Mouse (Mus musculus) heart, embryonic 12.5 days (tissue): ENCODE results near the gene Gnat1. TPM values are rescaled to one million over a fixed set of nuclear protein-coding genes. Genes with fewer than 3 reads are reported as not detected.

Source experiments
- ATAC-seq: fragments of 200-750 bp; cut with Nextera tagmentation; 2 replicates; pipeline ENCODE4 v1.8.0; 2017; ENCODE audit warnings: moderate TSS enrichment, moderate library complexity; ENCODE audit not compliant: insufficient number of reproducible peaks, low FRiP score
- H3K27ac ChIP-seq: fragments of 300-500 bp; sonication (generic); 2 replicates; pipeline ENCODE4 v1.5.1; 2016; ENCODE audit warnings: mild to moderate bottlenecking, moderate library complexity; ENCODE audit not compliant: poor library complexity, severe bottlenecking
- H3K27me3 ChIP-seq: fragments of 300-500 bp; sonication (generic); replicated peaks from 2 replicates; pipeline ENCODE4 v1.6.1; 2016; ENCODE audit warnings: mild to moderate bottlenecking, moderate library complexity
- H3K36me3 ChIP-seq: fragments of 300-500 bp; sonication (generic); 2 replicates; pipeline ENCODE4 v1.6.1; 2016; ENCODE audit warnings: mild to moderate bottlenecking, moderate library complexity
- H3K4me1 ChIP-seq: fragments of 300-500 bp; sonication (generic); replicated peaks from 2 replicates; pipeline ENCODE4 v1.6.1; 2016; ENCODE audit warnings: mild to moderate bottlenecking
- H3K4me2 ChIP-seq: fragments of 300-500 bp; sonication (generic); 2 replicates; pipeline ENCODE4 v1.6.1; 2016; ENCODE audit warnings: mild to moderate bottlenecking, moderate library complexity
- H3K4me3 ChIP-seq: fragments of 300-500 bp; sonication (generic); 2 replicates; pipeline ENCODE4 v1.5.1; 2016; ENCODE audit warnings: mild to moderate bottlenecking
- H3K9ac ChIP-seq: fragments of 300-500 bp; sonication (generic); 2 replicates; pipeline ENCODE4 v1.6.1; 2016; ENCODE audit warnings: mild to moderate bottlenecking, moderate library complexity
- H3K9me3 ChIP-seq: fragments of 300-500 bp; sonication (generic); replicated peaks from 2 replicates; pipeline ENCODE4 v1.6.1; 2016; ENCODE audit warnings: mild to moderate bottlenecking, moderate library complexity
- WGBS: fragments of 180-500 bp; shearing (Covaris S2); methylation state at CpG from one replicate; pipeline ENCODE4 v1.1.7; 2016; 5-methylcytosine and 5-hydroxymethylcytosine counted together
- polyA plus RNA-seq: library from polyadenylated mRNA; unstranded; fragments of >200 nt; fragmentation: Nextera tagmentation; extraction: Ambion mirVana; gene quantifications from 2 replicates; pipeline ENCODE4 v1.2.1, GENCODE M21; 2016

Gene Gnat1
- polyA plus RNA-seq, 1 experiment from 2014 or later: 0.97 TPM

DNA sequence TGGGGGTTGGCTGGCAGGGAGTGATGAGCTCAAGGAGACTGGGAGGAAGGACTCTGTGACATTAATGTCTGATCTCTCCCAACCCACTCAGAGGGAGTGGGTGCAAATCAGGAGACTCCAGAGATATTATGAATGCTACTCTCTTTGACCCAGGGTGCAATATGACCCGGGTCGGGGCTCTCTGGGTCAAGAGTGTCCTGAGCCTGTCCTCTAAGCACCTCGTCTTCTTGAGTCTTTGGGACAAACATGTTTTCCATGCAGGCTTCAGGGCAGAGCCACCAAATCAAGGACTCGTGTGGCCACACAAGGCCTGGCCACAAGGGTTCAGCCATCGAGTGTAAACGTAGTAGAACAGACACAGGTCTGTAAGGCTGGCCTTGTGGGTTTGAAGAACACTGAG is 21.4 kb downstream of the Gnat1 start:
- no peaks in the 10 kb centered on the region for H3K4me1 ChIP-seq
- 80% methylated on average over 6 of the region's 6 CpGs for whole genome bisulfite sequencing
- no peak overlapping the region for H3K9ac ChIP-seq
- H3K4me3 ChIP-seq: no peak overlapping the region
- no peaks in the 10 kb centered on the region for H3K36me3 ChIP-seq
- no peak overlapping the region for H3K4me2 ChIP-seq
- no peaks in the 10 kb centered on the region for H3K9me3 ChIP-seq
- H3K27ac ChIP-seq: no peak overlapping the region
- peaks cover 26% of the 10 kb centered on the region for H3K27me3 ChIP-seq
- no peak for ATAC-seq

GRCm38 (mm10) chr9:107657144-107657543 is 22.4 kb downstream of the Gnat1 start:
- Histone ChIP-seq H3K9me3 (no peaks in the 10 kb centered on the region), H3K27ac (no peak overlapping the region), H3K4me2 (no peak overlapping the region), H3K9ac (no peak overlapping the region), H3K4me1 (no peaks in the 10 kb centered on the region), H3K4me3 (no peak overlapping the region), H3K27me3 (peaks cover 26% of the 10 kb centered on the region), H3K36me3 (no peaks in the 10 kb centered on the region)
- WGBS: 74% methylated on average over 5 of the region's 5 CpGs
- ATAC-seq: no peak

- Histone ChIP-seq H3K27ac (no peak overlapping the region), H3K9ac (no peak overlapping the region), H3K27me3 (peaks cover 20% of the 10 kb centered on the region), H3K9me3 (no peaks in the 10 kb centered on the region), H3K4me3 (no peak overlapping the region), H3K36me3 (no peaks in the 10 kb centered on the region), H3K4me1 (peaks cover 19% of the 10 kb centered on the region), H3K4me2 (no peak overlapping the region)
- no peak for ATAC-seq
- WGBS: 72% methylated on average over 4 of the region's 4 CpGs
Measured at GRCm38 (mm10) chr9:107654585-107654984, 24.9 kb downstream of the Gnat1 start.

DNA sequence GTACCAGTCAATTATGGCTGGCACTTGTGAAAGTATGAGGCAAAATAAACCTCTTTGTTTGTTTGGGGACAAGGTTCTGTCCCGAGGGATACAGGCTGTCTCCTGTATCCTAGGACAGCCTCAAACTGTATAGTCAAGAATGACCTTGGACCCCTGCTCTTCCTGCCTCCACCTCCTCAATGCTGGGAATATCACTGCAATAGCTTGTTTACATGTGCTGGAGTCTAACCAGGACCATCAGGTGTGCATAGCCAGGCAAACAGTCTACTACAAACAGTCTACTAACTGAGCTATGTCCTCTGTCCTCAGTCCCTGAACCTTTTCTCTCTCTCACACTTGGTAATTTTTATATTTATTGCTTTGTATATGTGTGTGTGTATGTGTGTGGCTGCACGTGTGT is 26.0 kb downstream of the Gnat1 start:
- peaks cover 22% of the 10 kb centered on the region for H3K4me1 ChIP-seq
- 70% methylated on average over 2 of the region's 2 CpGs for WGBS
- ATAC-seq: no peak
- no peaks in the 10 kb centered on the region for H3K9me3 ChIP-seq
- no peak overlapping the region for H3K4me3 ChIP-seq
- H3K36me3 ChIP-seq: no peaks in the 10 kb centered on the region
- H3K27ac ChIP-seq: no peak overlapping the region
- H3K27me3 ChIP-seq: peaks cover 10% of the 10 kb centered on the region; the same call in 1 of the 2 replicates
- H3K4me2 ChIP-seq: no peak overlapping the region
- H3K9ac ChIP-seq: no peak overlapping the region

DNA sequence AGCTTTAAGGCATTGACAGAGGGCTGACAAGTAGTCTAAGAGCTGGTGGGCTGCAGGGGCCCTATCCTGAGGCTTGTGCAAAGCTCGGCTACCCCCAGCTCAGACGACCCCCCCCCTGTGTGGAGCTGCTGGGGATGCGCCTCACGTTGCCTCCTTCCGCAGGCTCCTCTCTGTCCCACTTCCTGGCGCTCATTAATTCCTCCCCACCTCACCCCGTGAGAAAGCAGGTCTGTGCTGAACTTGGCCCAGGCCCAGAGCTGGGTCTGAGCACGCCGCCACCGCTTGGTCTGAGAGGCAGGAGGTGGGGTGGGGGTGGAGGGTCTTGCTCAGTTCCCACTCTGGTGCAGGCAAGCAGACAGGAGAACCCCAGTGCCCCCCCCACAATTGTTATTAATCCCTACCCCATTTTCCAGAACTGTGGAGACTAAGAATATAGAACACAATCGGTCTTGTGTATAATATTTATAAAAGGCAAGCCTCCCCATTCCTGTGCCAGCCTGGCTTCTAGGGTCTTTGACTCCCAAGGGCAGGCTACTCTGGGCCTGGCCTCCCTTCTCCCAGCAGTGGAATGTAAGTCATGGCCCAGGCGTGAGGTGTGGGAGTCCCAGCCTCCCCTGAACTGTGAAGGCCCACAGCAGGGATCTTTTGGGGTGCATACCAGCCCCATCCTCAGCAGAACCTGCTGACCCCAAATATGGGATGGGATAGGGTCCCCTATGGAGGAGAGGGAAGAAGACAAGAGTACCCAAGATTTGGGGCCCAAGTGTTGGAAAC is 28.6 kb downstream of the Gnat1 start:
- Histone ChIP-seq H3K27ac (no peak overlapping the region), H3K9ac (no peak overlapping the region)
- no peak for ATAC-seq

GRCm38 (mm10) chr9:107650225-107650624 is 29.3 kb downstream of the Gnat1 start:
- Histone ChIP-seq H3K4me1 (peaks cover 22% of the 10 kb centered on the region), H3K27me3 (no peaks in the 10 kb centered on the region), H3K4me3 (no peak overlapping the region), H3K36me3 (no peaks in the 10 kb centered on the region), H3K4me2 (no peak overlapping the region), H3K27ac (no peak overlapping the region), H3K9ac (no peak overlapping the region), H3K9me3 (no peaks in the 10 kb centered on the region)
- 72% methylated on average over 7 of the region's 7 CpGs for WGBS
- ATAC-seq: no peak

More for the DNA sequence above, 28.6 kb downstream of the Gnat1 start:
- Histone ChIP-seq H3K27me3 (no peaks in the 10 kb centered on the region), H3K36me3 (no peaks in the 10 kb centered on the region), H3K4me3 (no peak overlapping the region), H3K4me2 (no peak overlapping the region), H3K9me3 (no peaks in the 10 kb centered on the region), H3K4me1 (peaks cover 22% of the 10 kb centered on the region)
- whole genome bisulfite sequencing: 36% methylated on average over 12 of the region's 12 CpGs

- WGBS: 37% methylated on average over 3 of the region's 3 CpGs
- H3K9ac ChIP-seq: no peak overlapping the region
- no peaks in the 10 kb centered on the region for H3K9me3 ChIP-seq
- no peak overlapping the region for H3K4me3 ChIP-seq
- no peak for ATAC-seq
- no peak overlapping the region for H3K4me2 ChIP-seq
- peaks cover 27% of the 10 kb centered on the region for H3K4me1 ChIP-seq
- H3K36me3 ChIP-seq: no peaks in the 10 kb centered on the region
- H3K27ac ChIP-seq: no peak overlapping the region
- H3K27me3 ChIP-seq: no peaks in the 10 kb centered on the region
Measured at GRCm38 (mm10) chr9:107648767-107649166, 30.7 kb downstream of the Gnat1 start.

- no peak for ATAC-seq
- no peak overlapping the region for H3K27ac ChIP-seq
- no peak overlapping the region for H3K9ac ChIP-seq
- peaks cover 27% of the 10 kb centered on the region for H3K4me1 ChIP-seq
- H3K9me3 ChIP-seq: no peaks in the 10 kb centered on the region
- H3K4me3 ChIP-seq: no peak overlapping the region
- H3K36me3 ChIP-seq: no peaks in the 10 kb centered on the region
- no peak overlapping the region for H3K4me2 ChIP-seq
- H3K27me3 ChIP-seq: no peaks in the 10 kb centered on the region
- 77% methylated on average over 6 of the region's 6 CpGs for WGBS
Measured at GRCm38 (mm10) chr9:107646975-107647374, 32.5 kb downstream of the Gnat1 start.

DNA sequence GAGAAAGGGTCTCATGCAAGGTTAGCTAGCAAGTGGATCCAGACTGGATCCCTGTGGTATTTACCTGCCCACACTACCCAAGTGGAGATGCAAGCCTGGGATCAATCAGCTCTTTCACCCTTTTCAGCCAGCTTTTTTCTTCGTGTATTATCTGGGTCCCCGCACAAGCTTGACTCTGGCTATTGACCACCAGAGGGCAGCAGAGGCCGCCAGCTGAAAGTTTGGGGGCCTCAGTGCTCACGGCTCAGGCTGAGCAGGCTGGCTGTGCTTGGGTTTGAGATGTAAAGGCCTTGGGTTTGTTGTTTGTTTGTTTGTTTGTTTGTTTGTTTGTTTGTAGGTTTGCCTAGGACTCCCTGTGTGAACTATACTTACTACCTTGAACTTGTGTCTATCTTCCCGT is 33.9 kb downstream of the Gnat1 start:
- Histone ChIP-seq H3K9me3 (no peaks in the 10 kb centered on the region), H3K4me1 (peaks cover 15% of the 10 kb centered on the region), H3K27me3 (no peaks in the 10 kb centered on the region), H3K27ac (no peak overlapping the region), H3K4me3 (no peak overlapping the region), H3K36me3 (no peaks in the 10 kb centered on the region), H3K9ac (no peak overlapping the region), H3K4me2 (no peak overlapping the region)
- peak; percentile 64; the same call in 1 of the 2 replicates for ATAC-seq
- 13% methylated on average over 5 of the region's 5 CpGs for WGBS

DNA sequence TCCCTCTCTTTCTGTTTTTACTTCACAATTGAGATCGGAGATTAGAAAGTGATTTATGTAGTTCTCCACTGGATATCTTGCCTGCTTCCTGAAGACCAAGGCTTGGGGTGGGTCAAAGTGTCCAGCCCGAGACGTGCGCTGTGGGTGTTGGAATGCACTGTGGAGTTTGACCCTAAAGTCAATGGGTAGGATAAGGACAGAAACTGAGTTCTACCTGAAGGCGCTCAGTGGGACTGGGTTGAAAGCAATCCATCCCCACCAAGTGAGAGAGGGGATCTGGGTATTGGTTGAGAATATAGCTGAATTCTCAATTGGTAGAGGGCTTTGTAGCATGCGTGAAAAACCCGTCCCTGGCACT is 34.4 kb downstream of the Gnat1 start:
- peak overlapping the region; percentile 75 for H3K4me2 ChIP-seq
- no peaks in the 10 kb centered on the region for H3K36me3 ChIP-seq
- no peak overlapping the region for H3K27ac ChIP-seq
- H3K9ac ChIP-seq: peak overlapping the region; percentile 58
- WGBS: 46% methylated on average over 7 of the region's 7 CpGs
- ATAC-seq: no peak
- H3K4me3 ChIP-seq: no peak overlapping the region
- no peaks in the 10 kb centered on the region for H3K9me3 ChIP-seq
- H3K27me3 ChIP-seq: no peaks in the 10 kb centered on the region
- H3K4me1 ChIP-seq: peaks cover 15% of the 10 kb centered on the region

DNA sequence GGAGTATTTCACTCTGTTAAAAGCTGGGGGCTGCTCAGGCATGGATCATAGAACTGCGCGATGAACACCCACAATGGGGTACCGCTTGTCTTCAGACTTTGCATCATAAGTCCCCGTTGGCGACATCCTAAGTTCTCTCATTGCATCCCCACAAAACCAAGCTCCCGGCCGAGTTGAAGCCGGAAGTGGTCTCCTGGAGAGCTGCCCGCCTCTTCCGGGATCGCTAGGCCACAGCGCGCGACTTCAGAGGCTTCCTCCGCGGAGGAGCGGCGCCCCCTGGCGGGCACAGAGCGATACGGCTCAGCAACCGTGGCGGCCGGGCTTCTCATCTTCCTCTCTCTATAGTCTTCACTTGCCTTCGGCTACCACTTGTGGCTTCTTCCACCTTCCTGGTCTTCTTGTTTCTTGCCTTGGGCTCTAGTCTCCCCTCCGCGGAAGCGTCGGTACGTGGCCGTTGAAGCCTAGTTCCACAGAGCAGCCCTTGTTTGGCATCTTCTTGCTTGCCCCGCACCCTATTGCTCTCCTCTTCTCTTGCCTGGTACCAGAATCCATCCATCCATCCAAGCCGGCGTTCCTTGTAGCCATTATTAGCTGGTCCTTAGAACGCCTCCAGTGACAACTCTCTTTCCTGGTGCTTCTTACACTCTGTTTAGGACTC is 34.9 kb downstream of the Gnat1 start:
- Histone ChIP-seq H3K4me1 (peaks cover 14% of the 10 kb centered on the region; the same call in 1 of the 2 replicates), H3K9me3 (no peaks in the 10 kb centered on the region), H3K4me3 (peak overlapping the region; percentile 43), H3K27me3 (no peaks in the 10 kb centered on the region), H3K36me3 (no peaks in the 10 kb centered on the region), H3K4me2 (peak overlapping the region; percentile 75), H3K9ac (peak overlapping the region; percentile 76), H3K27ac (no peak overlapping the region)
- WGBS: 5% methylated on average over 35 of the region's 35 CpGs
- peak; percentile 75 for ATAC-seq
